Mouse (Mus musculus) stomach, postnatal 0 days (tissue): ENCODE results near the gene Rhcg. TPM values are rescaled to one million over a fixed set of nuclear protein-coding genes. Genes with fewer than 3 reads are reported as not detected.

Experiments used
- ATAC-seq: fragments of 200-750 bp; cut with Nextera tagmentation; 2 replicates; pipeline ENCODE4 v1.8.0; 2017; ENCODE audit not compliant: low FRiP score, low TSS enrichment
- DNase-seq: peaks from one replicate; pipeline ENCODE4 v3.0.0-alpha.2; 2016; ENCODE audit warnings: low spot score
- H3K27ac ChIP-seq: fragments of 300-500 bp; sonication (generic); replicated peaks from 2 replicates; pipeline ENCODE4 v1.5.1; 2014; ENCODE audit warnings: mild to moderate bottlenecking, control low read depth
- H3K27me3 ChIP-seq: fragments of 300-500 bp; sonication (generic); 2 replicates; pipeline ENCODE4 v1.6.1; 2014; ENCODE audit warnings: low read length; ENCODE audit not compliant: control insufficient read depth, insufficient read depth
- H3K36me3 ChIP-seq: fragments of 300-500 bp; sonication (generic); 2 replicates; pipeline ENCODE4 v1.6.1; 2014; ENCODE audit warnings: low read length, mixed read lengths; ENCODE audit not compliant: control insufficient read depth, insufficient read depth
- H3K4me1 ChIP-seq: fragments of 300-500 bp; sonication (generic); replicated peaks from 2 replicates; pipeline ENCODE4 v1.6.1; 2014; ENCODE audit warnings: antibody characterized with exemption; ENCODE audit not compliant: control insufficient read depth, insufficient read depth
- H3K4me2 ChIP-seq: fragments of 300-500 bp; sonication (generic); replicated peaks from 2 replicates; pipeline ENCODE4 v1.6.1; 2014; ENCODE audit warnings: low read depth, mild to moderate bottlenecking, control low read depth, moderate library complexity
- H3K4me3 ChIP-seq: fragments of 300-500 bp; sonication (generic); 2 replicates; pipeline ENCODE4 v1.5.1; 2014; ENCODE audit warnings: low read depth, low read length, control low read depth
- H3K9ac ChIP-seq: fragments of 300-500 bp; sonication (generic); 2 replicates; pipeline ENCODE4 v1.6.1; 2014; ENCODE audit warnings: mild to moderate bottlenecking, low read length, control low read depth, mixed read lengths
- H3K9me3 ChIP-seq: fragments of 300-500 bp; sonication (generic); 2 replicates; pipeline ENCODE4 v1.6.1; 2016; ENCODE audit warnings: low read length; ENCODE audit not compliant: control insufficient read depth
- CTCF ChIP-seq: IDR thresholded peaks from 2 replicates; pipeline ENCODE4 v1.5.1; 2016; ENCODE audit warnings: antibody characterized with exemption, low read depth, mild to moderate bottlenecking, moderate library complexity
- EP300 ChIP-seq: optimal IDR thresholded peaks from 2 replicates; pipeline ENCODE3; 2016; ENCODE audit warnings: antibody characterized with exemption
- WGBS: fragments of 180-500 bp; shearing (Covaris S2); extraction: QIAGEN DNeasy Blood & Tissue Kit; methylation state at CpG from one replicate; pipeline ENCODE4 v1.1.7; 2014; 5-methylcytosine and 5-hydroxymethylcytosine counted together
- polyA plus RNA-seq: library from polyadenylated mRNA; unstranded; fragments of >200 nt; fragmentation: Nextera tagmentation; extraction: Ambion mirVana; gene quantifications from 2 replicates; pipeline ENCODE4 v1.2.1, GENCODE M21; 2015

The Rhcg gene
- polyA plus RNA-seq, 1 experiment from 2014 or later, result 0.08 TPM

DNA sequence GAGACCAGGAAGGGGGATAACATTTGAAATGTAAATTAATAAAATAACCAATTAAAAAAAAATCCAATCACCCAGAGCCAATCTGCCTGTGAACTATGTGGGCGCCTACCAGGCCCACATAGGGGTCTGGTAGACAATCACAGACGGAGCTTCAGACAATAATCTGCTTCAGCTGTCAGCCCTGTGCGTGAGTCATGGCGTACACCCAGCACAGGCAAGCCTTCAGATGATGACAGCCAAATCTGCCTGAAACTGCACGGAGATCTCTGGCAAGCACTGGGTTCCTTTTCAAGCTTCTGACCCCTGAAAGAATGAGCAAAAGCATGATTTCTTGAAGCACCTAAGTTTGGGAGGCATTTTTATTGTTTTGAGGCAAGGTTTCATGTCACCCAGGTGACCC is 8.7 kb upstream of the Rhcg start:
- Histone ChIP-seq H3K27ac (no peak overlapping the region), H3K9me3 (no peaks in the 10 kb centered on the region), H3K4me1 (no peaks in the 10 kb centered on the region), H3K9ac (no peak overlapping the region), H3K36me3 (no peaks in the 10 kb centered on the region), H3K4me2 (no peak overlapping the region), H3K4me3 (no peak overlapping the region), H3K27me3 (no peaks in the 10 kb centered on the region)
- WGBS, result 74% methylated on average over 5 of the region's 5 CpGs
- TF ChIP-seq CTCF (no peak), EP300 (no peak)
- ATAC-seq (no peak), DNase-seq (no peak)

DNA sequence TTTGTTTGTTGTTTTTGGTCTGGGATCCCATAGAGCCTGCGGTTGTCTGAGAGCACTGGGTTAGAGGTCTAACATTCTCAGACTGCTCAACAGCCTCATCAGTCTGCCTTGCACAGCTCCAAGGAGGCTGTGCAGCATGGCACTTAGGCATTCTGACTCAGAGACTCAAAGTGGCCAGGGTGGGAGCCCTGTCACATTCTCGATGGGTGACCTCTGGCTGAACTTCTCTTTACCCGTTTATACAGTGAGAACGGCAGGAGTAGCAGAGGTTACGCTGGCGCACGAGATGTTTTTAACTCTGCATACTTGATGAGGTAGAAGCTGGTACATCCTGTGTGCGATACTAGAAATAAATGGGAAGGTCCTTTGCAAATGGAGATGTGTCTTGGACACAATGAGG is 5.6 kb upstream of the Rhcg start:
- WGBS, result 36% methylated on average over 8 of the region's 8 CpGs

DNA sequence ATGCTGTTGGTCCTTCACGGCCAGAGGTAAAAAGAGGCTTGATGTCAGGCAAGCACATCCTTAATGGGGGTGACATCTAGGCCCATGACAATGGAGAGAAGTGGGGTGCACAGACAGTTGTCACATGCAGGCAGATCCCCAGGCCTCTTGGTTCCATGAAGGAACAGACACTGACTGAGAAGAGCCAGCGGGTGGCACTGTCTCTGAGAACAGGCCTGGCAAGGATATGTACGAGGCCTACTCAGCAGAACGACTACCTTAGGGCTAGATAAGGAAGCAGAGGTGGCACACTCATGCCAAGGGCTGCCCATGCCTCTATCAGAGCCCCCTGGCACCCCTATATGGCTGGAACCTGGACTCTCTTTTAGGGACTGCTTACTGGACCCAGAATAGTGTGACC is 2.0 kb upstream of the Rhcg start:
- WGBS, result 67% methylated on average over 4 of the region's 4 CpGs
- no peak for TF ChIP-seq EP300
- no peak; the same call in 1 of the 2 replicates for TF ChIP-seq CTCF
- peaks cover 4% of the 10 kb centered on the region; the same call in 1 of the 2 replicates for H3K27me3 ChIP-seq

More for the DNA sequence above, 5.6 kb upstream of the Rhcg start:
- Histone ChIP-seq H3K4me3 (no peak overlapping the region), H3K4me2 (no peak overlapping the region), H3K9me3 (no peaks in the 10 kb centered on the region), H3K9ac (no peak overlapping the region), H3K27ac (no peak overlapping the region), H3K4me1 (no peaks in the 10 kb centered on the region), H3K36me3 (no peaks in the 10 kb centered on the region), H3K27me3 (no peaks in the 10 kb centered on the region)
- no peak for TF ChIP-seq CTCF
- TF ChIP-seq EP300, result no peak
- no peak for ATAC-seq
- no peak for DNase-seq

DNA sequence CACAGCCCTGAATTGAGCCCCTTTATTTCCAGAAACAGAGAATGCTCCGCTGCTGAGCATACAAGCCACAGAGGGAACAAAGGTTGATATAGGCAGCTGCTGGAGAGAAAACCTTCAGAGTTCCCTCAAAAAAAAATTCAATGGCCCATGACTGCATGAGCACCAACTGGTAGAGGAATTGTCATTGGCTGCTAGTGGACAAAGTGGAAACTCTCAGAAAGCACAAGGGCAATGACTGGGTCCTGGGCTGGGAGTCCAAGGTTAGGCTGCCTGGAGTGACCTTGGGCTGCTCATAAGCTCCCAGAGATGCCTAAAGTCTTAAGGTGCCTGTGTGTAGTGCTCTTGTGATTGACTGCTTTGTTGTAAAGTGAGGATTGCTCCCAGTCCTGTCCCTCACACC is 1.5 kb downstream of the Rhcg start:
- Histone ChIP-seq H3K27ac (no peak overlapping the region), H3K9me3 (no peaks in the 10 kb centered on the region), H3K9ac (no peak overlapping the region), H3K36me3 (no peaks in the 10 kb centered on the region), H3K4me2 (no peak overlapping the region), H3K27me3 (peaks cover 4% of the 10 kb centered on the region; the same call in 1 of the 2 replicates), H3K4me1 (no peaks in the 10 kb centered on the region), H3K4me3 (no peak overlapping the region)
- DNase-seq (no peak), ATAC-seq (no peak)
- 63% methylated on average over 1 of the region's 1 CpGs for WGBS
- TF ChIP-seq EP300 (no peak), CTCF (no peak)

More for the DNA sequence above, 2.0 kb upstream of the Rhcg start:
- DNase-seq (no peak), ATAC-seq (no peak)
- Histone ChIP-seq H3K27ac (no peak overlapping the region), H3K4me3 (no peak overlapping the region), H3K4me2 (no peak overlapping the region), H3K9me3 (no peaks in the 10 kb centered on the region), H3K9ac (no peak overlapping the region), H3K4me1 (no peaks in the 10 kb centered on the region), H3K36me3 (no peaks in the 10 kb centered on the region)

DNA sequence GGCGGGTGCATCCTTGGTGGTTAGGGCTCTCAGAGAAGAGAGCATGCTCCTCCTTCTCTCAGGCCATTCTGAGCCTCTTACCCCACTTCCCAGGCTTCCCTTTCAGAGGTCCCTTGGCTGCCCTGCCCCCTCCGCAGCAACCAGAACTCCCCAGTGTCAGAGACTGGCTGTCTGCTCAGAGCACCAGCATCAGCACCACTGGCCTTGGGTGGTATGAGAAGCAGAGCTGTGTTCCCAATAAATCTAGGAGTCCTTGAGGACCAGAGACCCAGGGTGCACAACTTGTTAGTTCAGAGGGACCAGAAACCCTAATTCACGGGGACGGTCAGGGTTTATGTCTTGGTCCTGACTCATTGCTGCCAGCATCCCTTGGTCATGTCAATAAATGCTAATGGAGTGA is 2.4 kb downstream of the Rhcg start:
- Histone ChIP-seq H3K36me3 (no peaks in the 10 kb centered on the region), H3K4me2 (no peak overlapping the region), H3K9me3 (no peaks in the 10 kb centered on the region), H3K4me1 (no peaks in the 10 kb centered on the region), H3K4me3 (no peak overlapping the region), H3K27ac (no peak overlapping the region), H3K27me3 (peaks cover 4% of the 10 kb centered on the region; the same call in 1 of the 2 replicates), H3K9ac (no peak overlapping the region)
- no peak for TF ChIP-seq CTCF
- WGBS, result 76% methylated on average over 4 of the region's 4 CpGs
- DNase-seq (no peak), ATAC-seq (no peak)

DNA sequence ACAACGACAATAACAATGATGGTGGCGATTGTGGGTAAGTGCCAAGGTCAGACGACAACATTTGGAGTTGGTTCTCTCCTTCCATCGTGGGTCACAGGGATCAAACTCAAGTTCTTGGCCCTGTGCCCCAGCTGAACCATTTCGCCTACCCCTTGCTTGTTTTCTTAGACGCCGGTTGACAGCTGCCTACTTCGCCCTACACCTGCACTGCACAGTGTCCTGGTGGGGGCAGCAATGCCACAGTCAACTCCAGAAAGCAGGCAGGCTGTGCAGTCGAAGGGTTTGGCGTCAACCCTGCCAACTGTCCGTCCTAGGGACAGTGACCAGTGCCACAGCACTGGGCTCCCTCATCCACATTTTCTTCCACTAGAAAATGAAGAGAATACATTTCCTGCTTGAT is 4.1 kb downstream of the Rhcg start:
- H3K4me2 ChIP-seq, result no peak overlapping the region
- no peak for TF ChIP-seq CTCF
- no peak for TF ChIP-seq EP300
- H3K36me3 ChIP-seq, result no peaks in the 10 kb centered on the region
- H3K9ac ChIP-seq, result no peak overlapping the region
- ATAC-seq (no peak), DNase-seq (no peak)
- 58% methylated on average over 11 of the region's 11 CpGs for WGBS
- no peak overlapping the region for H3K27ac ChIP-seq
- H3K4me1 ChIP-seq, result no peaks in the 10 kb centered on the region
- H3K4me3 ChIP-seq, result no peak overlapping the region
- peaks cover 4% of the 10 kb centered on the region; the same call in 1 of the 2 replicates for H3K27me3 ChIP-seq
- H3K9me3 ChIP-seq, result no peaks in the 10 kb centered on the region
